Mouse (Mus musculus) CH12.LX (cell line): ENCODE measurements around the gene Gen1.

Experiments
- CHD1 ChIP-seq: IDR thresholded peaks from 2 replicates; pipeline ENCODE4 v1.6.1; 2012; ENCODE audit warnings: low read depth, low read length, improper control_type of control experiment, inconsistent platforms
- CHD2 ChIP-seq: IDR thresholded peaks from 2 replicates; pipeline ENCODE4 v1.6.1; 2011; ENCODE audit warnings: low read length, improper control_type of control experiment
- CTCF ChIP-seq, 2 experiments: IDR thresholded peaks in 1 of 2; conservative IDR thresholded peaks in 1 of 2; 2 replicates each; pipeline ENCODE4 v1.5.1; 2011 to 2012; ENCODE audit warnings: low read depth in 2 of 2, low read length in 2 of 2, improper control_type of control experiment in 1 of 2, inconsistent platforms in 1 of 2, mild to moderate bottlenecking in 1 of 2, moderate library complexity in 1 of 2
- EP300 ChIP-seq: IDR thresholded peaks from 2 replicates; pipeline ENCODE4 v1.6.1; 2011; ENCODE audit warnings: low read length, improper control_type of control experiment
- ETS1 ChIP-seq: conservative IDR thresholded peaks from 2 replicates; pipeline ENCODE4 v1.6.1; 2012; ENCODE audit warnings: low read depth, mild to moderate bottlenecking, inconsistent platforms, low read length, improper control_type of control experiment, moderate library complexity
- MAFK ChIP-seq: IDR thresholded peaks from 2 replicates; pipeline ENCODE4 v1.6.1; 2011; ENCODE audit warnings: low read length, improper control_type of control experiment; ENCODE audit not compliant: insufficient replicate concordance
- MAX ChIP-seq: IDR thresholded peaks from 2 replicates; pipeline ENCODE4 v1.6.1; 2011; ENCODE audit warnings: low read length, improper control_type of control experiment
- MYC ChIP-seq: IDR thresholded peaks from 2 replicates; pipeline ENCODE4 v1.6.1; 2011; ENCODE audit warnings: low read depth, mild to moderate bottlenecking, improper control_type of control experiment, low read length
- POLR2A ChIP-seq: IDR thresholded peaks from 2 replicates; pipeline ENCODE4 v1.6.1; 2011; ENCODE audit warnings: low read depth, mild to moderate bottlenecking, improper control_type of control experiment, low read length
- RCOR1 ChIP-seq: conservative IDR thresholded peaks from 2 replicates; pipeline ENCODE4 v1.6.1; 2012; ENCODE audit warnings: low read depth, mild to moderate bottlenecking, inconsistent platforms, low read length, improper control_type of control experiment
- USF2 ChIP-seq: conservative IDR thresholded peaks from 2 replicates; pipeline ENCODE4 v1.6.1; 2011; ENCODE audit warnings: low read depth, low read length, improper control_type of control experiment
- ZMIZ1 ChIP-seq: IDR thresholded peaks from 2 replicates; pipeline ENCODE4 v1.6.1; 2012; ENCODE audit warnings: low read depth, mild to moderate bottlenecking, inconsistent platforms, low read length, improper control_type of control experiment
- ZNF384 ChIP-seq: IDR thresholded peaks from 2 replicates; pipeline ENCODE4 v1.6.1; 2012; ENCODE audit warnings: low read depth, low read length, improper control_type of control experiment, inconsistent platforms

- TF ChIP-seq RCOR1 (no peak), POLR2A (no peak), ZMIZ1 (no peak), MAX (no peak), CHD2 (no peak), ZNF384 (no peak), CTCF (conservative IDR thresholded peaks at IDR 0.05 in 1 of 2, IDR thresholded peaks at IDR 0.05 in 1 of 2; ENCODE audit: low read depth in 2 of 2, low read length in 2 of 2) (no peak), USF2 (no peak), EP300 (no peak; the same call in 1 of the 2 replicates), CHD1 (no peak), MYC (no peak), MAFK (no peak), ETS1 (no peak)
These were observed 11.6 kb upstream of the Gen1 start for GRCm38 (mm10) chr12:11277207-11277606.
